Mouse (Mus musculus): Measurements from ENCODE around the gene Gm20721. TPM values are rescaled to one million over a fixed set of nuclear protein-coding genes. Genes with fewer than 3 reads are reported as not detected.

Gene Gm20721
- polyA plus RNA-seq, 1 experiment: not detected

DNA sequence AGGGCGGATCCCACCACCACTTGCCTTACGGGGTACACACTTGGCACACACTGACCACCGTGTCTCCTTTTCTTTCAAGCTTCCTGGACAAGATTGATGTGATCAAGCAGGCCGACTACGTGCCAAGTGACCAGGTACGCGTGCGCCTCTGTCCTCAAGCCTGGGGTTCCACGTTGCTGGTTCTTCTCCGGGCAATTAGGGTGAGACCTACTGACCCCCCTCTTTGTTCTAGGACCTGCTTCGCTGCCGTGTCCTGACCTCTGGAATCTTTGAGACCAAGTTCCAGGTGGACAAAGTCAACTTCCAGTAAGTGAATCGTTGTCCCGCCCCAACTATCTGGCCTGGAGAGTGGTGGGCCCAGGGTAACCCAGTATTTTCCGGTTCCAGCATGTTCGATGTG is 1.5 kb downstream of the Gm20721 start:
- TF ChIP-seq CTCF (IDR thresholded peaks at IDR 0.05; ENCODE audit: insufficient read depth, low read depth, low read length) (no peak), POLR2A (IDR thresholded peaks at IDR 0.05; ENCODE audit: insufficient read depth, low read depth, low read length) (no peak)
- H3K4me3 ChIP-seq (ENCODE audit: insufficient read depth, low read depth, low read length): no peak overlapping the region
- WGBS: 90% methylated on average over 16 of the region's 16 CpGs
- 0 out of 2 replicates have a peak overlapping the region, but pooled peaks have one; percentile 6 for H3K27ac ChIP-seq (ENCODE audit: insufficient read depth, low read depth, low read length)
- peaks cover 17% of the 10 kb centered on the region for H3K4me1 ChIP-seq (ENCODE audit: control insufficient read depth, insufficient read depth, low read length)

- peak overlapping the region; percentile 20; the same call in 1 of the 2 replicates for H3K27ac ChIP-seq (ENCODE audit: insufficient read depth, low read depth, low read length)
- no peak overlapping the region for H3K4me3 ChIP-seq (ENCODE audit: insufficient read depth, low read depth, low read length)
- no peak for TF ChIP-seq POLR2A (IDR thresholded peaks at IDR 0.05; ENCODE audit: insufficient read depth, low read depth, low read length)
- TF ChIP-seq CTCF (IDR thresholded peaks at IDR 0.05; ENCODE audit: insufficient read depth, low read depth, low read length): no peak
- 2% methylated on average over 3 of the region's 3 CpGs for WGBS
- H3K4me1 ChIP-seq (ENCODE audit: control insufficient read depth, insufficient read depth, low read length): peaks cover 19% of the 10 kb centered on the region
These were observed 2.4 kb downstream of the Gm20721 start for GRCm38 (mm10) chr2:174344003-174344655.

DNA sequence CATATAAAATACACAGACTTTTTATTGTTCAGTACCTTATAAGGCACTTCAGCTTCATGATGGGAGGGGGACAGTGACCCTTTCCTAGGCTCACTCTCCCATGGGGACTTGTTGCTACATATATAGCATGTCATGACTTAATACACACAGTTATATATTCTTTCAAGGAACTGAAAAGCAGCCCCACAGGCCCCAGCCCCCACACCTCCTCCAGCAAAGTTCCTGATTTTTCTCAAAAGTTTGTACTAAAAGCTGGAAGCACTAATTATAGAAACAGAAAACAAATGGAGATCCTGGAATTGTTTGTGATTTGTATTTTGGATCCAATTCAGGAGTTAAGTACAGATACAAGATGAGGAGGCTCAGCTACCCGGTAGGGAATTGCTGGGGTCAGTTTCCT is 2.9 kb downstream of the Gm20721 start:
- 0% methylated on average over 1 of the region's 1 CpGs for WGBS
- Histone ChIP-seq H3K4me3 (ENCODE audit: insufficient read depth, low read depth, low read length) (no peak overlapping the region), H3K27ac (ENCODE audit: insufficient read depth, low read depth, low read length) (peak overlapping the region; percentile 20; the same call in 1 of the 2 replicates), H3K4me1 (ENCODE audit: control insufficient read depth, insufficient read depth, low read length) (peaks cover 23% of the 10 kb centered on the region)
- no peak for TF ChIP-seq POLR2A (IDR thresholded peaks at IDR 0.05; ENCODE audit: insufficient read depth, low read depth, low read length)
- no peak for TF ChIP-seq CTCF (IDR thresholded peaks at IDR 0.05; ENCODE audit: insufficient read depth, low read depth, low read length)

DNA sequence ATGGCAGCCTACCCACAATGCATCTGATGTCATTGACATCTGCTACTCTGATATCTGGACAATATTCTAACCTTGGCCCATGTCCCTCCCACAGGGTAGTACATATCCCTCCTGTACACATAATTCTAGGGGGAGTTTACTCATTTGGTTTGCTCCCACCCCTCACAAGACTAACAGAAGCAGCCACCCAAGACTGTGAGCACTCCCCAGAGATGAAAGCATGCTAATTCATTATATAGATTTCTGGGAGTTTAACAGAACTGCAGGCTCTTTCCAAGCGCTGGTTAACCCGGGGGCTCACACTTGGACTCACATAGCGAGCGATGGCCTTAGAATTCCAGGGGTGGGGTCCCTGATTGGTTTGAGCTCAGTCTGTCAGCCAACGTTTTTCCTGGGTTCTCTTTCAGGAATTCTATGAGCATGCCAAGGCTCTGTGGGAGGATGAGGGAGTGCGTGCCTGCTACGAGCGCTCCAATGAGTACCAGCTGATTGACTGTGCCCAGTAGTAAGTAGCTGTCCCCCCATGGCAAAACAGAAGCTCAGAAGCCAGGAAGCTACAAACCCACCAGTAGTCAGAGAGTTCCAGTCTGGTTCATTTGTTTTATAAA is 3.6 kb downstream of the Gm20721 start:
- Histone ChIP-seq H3K4me1 (ENCODE audit: control insufficient read depth, insufficient read depth, low read length) (peaks cover 23% of the 10 kb centered on the region), H3K27ac (ENCODE audit: insufficient read depth, low read depth, low read length) (0 out of 2 replicates have a peak overlapping the region, but pooled peaks have one; percentile 27), H3K4me3 (ENCODE audit: insufficient read depth, low read depth, low read length) (no peak overlapping the region)
- WGBS: 36% methylated on average over 8 of the region's 8 CpGs
- TF ChIP-seq CTCF (IDR thresholded peaks at IDR 0.05; ENCODE audit: insufficient read depth, low read depth, low read length) (no peak), POLR2A (IDR thresholded peaks at IDR 0.05; ENCODE audit: insufficient read depth, low read depth, low read length) (no peak)

DNA sequence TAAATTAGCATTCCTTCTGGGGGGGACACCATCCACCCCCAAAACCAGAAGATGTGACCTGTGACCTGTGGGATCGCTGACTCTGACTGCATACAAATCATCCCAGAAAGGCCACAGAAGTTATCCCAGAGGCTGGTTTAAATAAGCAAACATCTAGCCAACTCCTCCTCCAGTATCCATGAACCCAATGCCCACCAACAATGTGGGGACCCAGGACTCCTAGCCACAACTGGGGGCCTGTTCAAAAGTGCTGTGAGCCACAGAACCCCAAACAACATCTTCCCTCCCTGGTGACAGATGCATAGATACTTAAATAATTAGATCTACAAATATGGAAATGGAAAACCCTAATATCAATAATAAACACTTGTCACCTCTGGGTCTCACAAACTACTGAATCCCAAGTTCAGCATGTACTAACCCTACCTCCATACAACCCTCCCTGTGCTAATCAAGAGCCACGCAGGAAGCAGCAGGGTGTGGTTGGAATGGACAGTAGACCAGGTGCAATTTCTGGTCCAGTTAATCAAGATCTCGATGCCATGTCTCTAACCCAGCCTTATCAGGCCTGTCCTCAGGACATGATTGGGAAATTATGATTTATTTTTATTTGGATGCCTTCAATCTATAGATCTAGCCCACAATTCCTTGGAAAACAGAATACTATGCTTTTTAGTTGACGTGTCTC is 5.5 kb downstream of the Gm20721 start:
- Histone ChIP-seq H3K4me1 (ENCODE audit: control insufficient read depth, insufficient read depth, low read length) (peaks cover 30% of the 10 kb centered on the region), H3K27ac (ENCODE audit: insufficient read depth, low read depth, low read length) (no peak overlapping the region), H3K4me3 (ENCODE audit: insufficient read depth, low read depth, low read length) (no peak overlapping the region)
- no peak for TF ChIP-seq POLR2A (IDR thresholded peaks at IDR 0.05; ENCODE audit: insufficient read depth, low read depth, low read length)
- TF ChIP-seq CTCF (IDR thresholded peaks at IDR 0.05; ENCODE audit: insufficient read depth, low read depth, low read length): no peak
- 86% methylated on average over 4 of the region's 4 CpGs for WGBS

- WGBS: 90% methylated on average over 3 of the region's 3 CpGs
- Histone ChIP-seq H3K4me1 (ENCODE audit: control insufficient read depth, insufficient read depth, low read length) (peaks cover 30% of the 10 kb centered on the region), H3K27ac (ENCODE audit: insufficient read depth, low read depth, low read length) (no peak overlapping the region), H3K4me3 (ENCODE audit: insufficient read depth, low read depth, low read length) (no peak overlapping the region)
- TF ChIP-seq POLR2A (IDR thresholded peaks at IDR 0.05; ENCODE audit: insufficient read depth, low read depth, low read length) (no peak), CTCF (IDR thresholded peaks at IDR 0.05; ENCODE audit: insufficient read depth, low read depth, low read length) (no peak)
These were observed 6.2 kb downstream of the Gm20721 start for GRCm38 (mm10) chr2:174340229-174340892.

GRCm38 (mm10) chr2:174339701-174340100 is 6.8 kb downstream of the Gm20721 start:
- H3K4me1 ChIP-seq (ENCODE audit: control insufficient read depth, insufficient read depth, low read length): peaks cover 27% of the 10 kb centered on the region
- no peak overlapping the region for H3K27ac ChIP-seq (ENCODE audit: insufficient read depth, low read depth, low read length)
- no peak for TF ChIP-seq POLR2A (IDR thresholded peaks at IDR 0.05; ENCODE audit: insufficient read depth, low read depth, low read length)
- TF ChIP-seq CTCF (IDR thresholded peaks at IDR 0.05; ENCODE audit: insufficient read depth, low read depth, low read length): no peak
- no peak overlapping the region for H3K4me3 ChIP-seq (ENCODE audit: insufficient read depth, low read depth, low read length)
- 91% methylated on average over 1 of the region's 1 CpGs for WGBS

DNA sequence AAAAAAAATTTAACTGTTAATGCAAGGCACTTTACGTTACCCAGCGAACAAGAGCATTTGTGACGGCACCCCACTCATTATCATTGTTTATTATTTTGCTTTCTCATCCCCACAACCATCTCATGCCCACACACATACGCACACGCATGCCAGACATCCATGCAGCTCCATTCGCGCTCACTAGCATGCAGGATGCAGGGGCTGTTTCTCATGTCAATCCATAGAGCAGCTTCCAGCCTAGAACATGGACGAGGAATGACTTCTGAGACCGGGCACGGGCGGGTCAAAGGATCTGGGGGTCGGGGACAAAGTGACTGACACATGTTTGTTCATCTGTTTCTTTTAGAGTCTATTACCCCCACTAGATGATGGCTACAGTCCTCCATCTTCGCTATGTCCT is 9.2 kb downstream of the Gm20721 start:
- TF ChIP-seq POLR2A (IDR thresholded peaks at IDR 0.05; ENCODE audit: insufficient read depth, low read depth, low read length) (no peak), CTCF (IDR thresholded peaks at IDR 0.05; ENCODE audit: insufficient read depth, low read depth, low read length) (no peak)
- peaks cover 28% of the 10 kb centered on the region for H3K4me1 ChIP-seq (ENCODE audit: control insufficient read depth, insufficient read depth, low read length)
- H3K27ac ChIP-seq (ENCODE audit: insufficient read depth, low read depth, low read length): no peak overlapping the region
- H3K4me3 ChIP-seq (ENCODE audit: insufficient read depth, low read depth, low read length): no peak overlapping the region
- WGBS: 74% methylated on average over 13 of the region's 13 CpGs
